Mouse (Mus musculus) left cerebral cortex, postnatal 10 days (tissue): ENCODE results near the gene Sertad2. TPM values are rescaled to one million over a fixed set of nuclear protein-coding genes. Genes with fewer than 3 reads are reported as not detected.
A peak's percentile ranks its signal among the peaks of the same experiment; 100 is the strongest.

Source experiments
- DNase-seq, 2 experiments: peaks; one replicate each; pipeline ENCODE4 v3.0.0; 2021 to 2022; ENCODE audit warnings: low spot score in 2 of 2, mixed read lengths in 1 of 2; ENCODE audit errors: extremely low spot score in 1 of 2
- intact Hi-C: fragments of 180-260 bp; cut with DNase I; formaldehyde crosslinking; loops from one replicate; pipeline ENCODE4 v1.15.1; 2025
- total RNA-seq, 2 experiments: library from RNA; stranded (reverse); gene quantifications; 2 replicates each; pipeline ENCODE4 v1.2.3; 2021

Sertad2 gene
- total RNA-seq, 2 experiments from 2014 or later, result 21.5 to 23.7 TPM

- intact Hi-C loops, result no loop called here
- peak in 1 of 2 experiments; percentile 64 for DNase-seq
Observed at GRCm38 (mm10) chr11:20659094-20659493, 116.0 kb downstream of the Sertad2 start.

GRCm38 (mm10) chr11:20660111-20661097 lies 117.4 kb downstream of the Sertad2 start:
- intact Hi-C loops, result no loop called here
- no peak for DNase-seq

- intact Hi-C loops, result no loop called here
- peak in 1 of 2 experiments; percentile 50 for DNase-seq
Observed at GRCm38 (mm10) chr11:20661652-20662051, 118.6 kb downstream of the Sertad2 start.

- intact Hi-C loops, result no loop called here
- no peak for DNase-seq
Observed at GRCm38 (mm10) chr11:20662811-20663210, 119.8 kb downstream of the Sertad2 start.

GRCm38 (mm10) chr11:20663580-20664198 lies 120.6 kb downstream of the Sertad2 start:
- intact Hi-C loops, result no loop called here
- DNase-seq, result no peak

GRCm38 (mm10) chr11:20664878-20665277 lies 121.8 kb downstream of the Sertad2 start:
- DNase-seq, result no peak
- intact Hi-C loops, result no loop called here

GRCm38 (mm10) chr11:20671789-20672392 lies 128.8 kb downstream of the Sertad2 start:
- intact Hi-C loops, result no loop called here
- no peak for DNase-seq

GRCm38 (mm10) chr11:20672513-20672912 lies 129.5 kb downstream of the Sertad2 start:
- DNase-seq, result no peak
- intact Hi-C loops, result no loop called here

- no peak for DNase-seq
- intact Hi-C loops, result no loop called here
Observed at GRCm38 (mm10) chr11:20679396-20679795, 136.3 kb downstream of the Sertad2 start.

- intact Hi-C loops, result no loop called here
- DNase-seq, result no peak
Observed at GRCm38 (mm10) chr11:20680781-20681180, 137.7 kb downstream of the Sertad2 start.

GRCm38 (mm10) chr11:20681679-20682078 lies 138.6 kb downstream of the Sertad2 start:
- DNase-seq, result no peak
- intact Hi-C loops, result no loop called here

GRCm38 (mm10) chr11:20691000-20691399 lies 147.9 kb downstream of the Sertad2 start:
- intact Hi-C loops, result loop anchor here (5.0 to 10.0 kb wide), 2 partner anchors 224 to 234 kb away; no protein-coding TSS in a partner anchor

More at GRCm38 (mm10) chr11:20691000-20691399, 147.9 kb downstream of the Sertad2 start:
- peak; percentile 60 to 63 for DNase-seq

Other genes starting within 250 kb of the Sertad2 start
- gene Slc1a4, start 210.5 kb upstream of the Sertad2 start, total RNA-seq, result 10 to 100 TPM; 67.7 to 75.4 TPM
- gene Aftph, start 198.3 kb downstream of the Sertad2 start, total RNA-seq, result 10 to 100 TPM; 56.1 to 59.0 TPM